Mouse (Mus musculus) thymus, adult 2 months (tissue): ENCODE measurements around the gene Gm20696.

Experiments used
- CTCF ChIP-seq: fragments of 200-500 bp; IDR thresholded peaks from 2 replicates; pipeline ENCODE4 v1.5.1; 2012; ENCODE audit warnings: mild to moderate bottlenecking, control low read depth, low read length, moderate library complexity, borderline replicate concordance; ENCODE audit not compliant: control insufficient read depth, poor library complexity, insufficient read depth; ENCODE audit errors: extremely low read depth
- POLR2A ChIP-seq: fragments of 200-500 bp; IDR thresholded peaks from 2 replicates; pipeline ENCODE4 v1.6.1; 2012; ENCODE audit warnings: mild to moderate bottlenecking, low read length, control low read depth, moderate library complexity; ENCODE audit not compliant: control insufficient read depth, poor library complexity, insufficient read depth; ENCODE audit errors: extremely low read depth

GRCm38 (mm10) chr6:99310171-99310500, 356.5 kb downstream of the Gm20696 start:
- TF ChIP-seq CTCF (no peak), POLR2A (no peak)
